Mouse (Mus musculus): ENCODE data around the gene Card9. TPM values are rescaled to one million over a fixed set of nuclear protein-coding genes. Genes with fewer than 3 reads are reported as not detected.

Card9 gene
- polyA plus RNA-seq, 1 experiment, result 0.20 TPM

DNA sequence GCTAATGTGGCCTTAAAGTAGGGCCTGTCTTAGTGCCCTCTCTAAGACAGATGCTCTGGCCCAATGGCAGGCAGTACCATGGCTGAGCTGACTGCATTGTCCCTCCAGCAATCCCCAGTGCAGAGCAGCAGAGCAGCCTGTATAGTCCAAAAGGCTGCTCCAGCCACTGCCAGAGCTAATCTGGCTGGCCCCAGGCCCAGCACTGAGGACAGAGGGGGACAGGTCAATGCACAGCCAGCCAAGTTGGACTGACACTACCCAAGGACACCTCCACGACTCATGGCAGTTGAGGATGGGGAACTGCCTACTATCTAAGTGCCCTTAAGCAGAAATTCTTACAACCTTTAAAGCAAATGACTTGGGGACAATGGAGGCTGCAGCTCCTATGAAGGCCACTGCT lies 7.9 kb upstream of the Card9 start:
- Histone ChIP-seq H3K9me3 (ENCODE audit: control insufficient read depth, low read length) (no peaks in the 10 kb centered on the region), H3K4me1 (ENCODE audit: control insufficient read depth) (no peaks in the 10 kb centered on the region), H3K27me3 (ENCODE audit: control insufficient read depth) (no peaks in the 10 kb centered on the region), H3K4me3 (replicated peaks) (no peak overlapping the region), H3K36me3 (ENCODE audit: control insufficient read depth) (peaks cover 99% of the 10 kb centered on the region)
- TF ChIP-seq TAL1 (IDR thresholded peaks at IDR 0.05; ENCODE audit: low read length), result no peak
- no peak for TF ChIP-seq GATA1 (IDR thresholded peaks at IDR 0.05; ENCODE audit: low read length)

DNA sequence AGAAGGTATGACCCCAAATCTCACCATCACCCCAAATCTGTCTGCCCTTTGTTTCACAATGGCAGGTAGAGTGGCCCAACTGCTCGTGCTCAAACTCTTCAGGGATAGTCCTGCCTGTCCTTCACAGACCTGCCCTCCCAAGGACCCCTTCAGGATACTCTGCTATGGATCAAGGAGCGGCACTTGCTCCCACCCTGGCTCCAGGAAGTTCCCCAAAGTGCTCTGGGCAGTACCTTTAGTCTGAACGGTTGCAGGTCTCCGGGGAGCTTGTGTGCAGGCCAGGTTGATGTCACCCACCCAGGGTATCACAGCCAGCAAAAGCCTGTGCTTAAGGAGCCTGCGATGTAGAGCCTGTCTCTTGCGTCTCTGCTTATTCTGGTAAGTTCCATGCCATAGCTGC lies 7.2 kb upstream of the Card9 start:
- no peaks in the 10 kb centered on the region for H3K27me3 ChIP-seq (ENCODE audit: control insufficient read depth)
- no peak overlapping the region for H3K4me3 ChIP-seq (replicated peaks)
- H3K9me3 ChIP-seq (ENCODE audit: control insufficient read depth, low read length), result no peaks in the 10 kb centered on the region
- peaks cover 99% of the 10 kb centered on the region for H3K36me3 ChIP-seq (ENCODE audit: control insufficient read depth)
- TF ChIP-seq GATA1 (IDR thresholded peaks at IDR 0.05; ENCODE audit: low read length) (no peak), TAL1 (IDR thresholded peaks at IDR 0.05; ENCODE audit: low read length) (no peak)
- H3K4me1 ChIP-seq (ENCODE audit: control insufficient read depth), result no peaks in the 10 kb centered on the region

DNA sequence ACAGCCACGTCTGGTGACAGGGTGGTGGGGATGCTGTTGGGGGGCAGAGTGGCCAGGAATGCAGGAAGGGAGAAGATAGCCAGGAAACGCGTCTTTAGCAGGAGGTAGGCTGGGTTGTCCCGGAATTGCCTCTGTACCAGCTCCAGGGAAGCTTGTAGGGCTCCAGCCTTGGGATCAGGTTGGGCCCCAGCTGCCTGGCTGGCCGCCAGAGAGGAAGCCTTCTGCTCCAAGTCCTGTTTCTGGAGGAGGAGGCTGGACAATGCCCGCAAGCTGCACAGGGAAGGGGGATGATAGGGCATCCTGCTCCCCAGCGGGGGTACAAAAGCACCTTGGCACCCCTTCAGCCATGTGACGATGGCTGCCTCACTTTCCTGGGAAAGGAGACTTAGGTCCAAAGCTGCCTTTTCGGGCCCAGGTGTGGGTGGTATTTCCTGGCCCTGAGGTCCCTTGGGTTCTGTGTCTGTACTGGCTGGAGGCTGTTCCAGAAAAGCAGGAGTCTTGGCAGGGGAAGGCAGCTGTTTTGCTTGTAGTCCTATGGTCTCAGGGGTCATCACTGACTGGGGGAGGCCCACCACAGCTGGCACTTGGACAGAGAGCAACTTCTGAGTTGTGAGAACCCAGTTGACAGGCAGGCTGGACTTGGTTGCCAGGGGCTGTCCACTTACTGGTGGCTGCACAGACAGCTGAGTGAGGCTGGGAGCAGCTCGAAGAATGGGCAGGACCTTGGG lies 4.2 kb upstream of the Card9 start:
- H3K4me3 ChIP-seq (replicated peaks), result no peak overlapping the region
- H3K27me3 ChIP-seq (ENCODE audit: control insufficient read depth), result no peaks in the 10 kb centered on the region
- peaks cover 74% of the 10 kb centered on the region for H3K36me3 ChIP-seq (ENCODE audit: control insufficient read depth)
- H3K9me3 ChIP-seq (ENCODE audit: control insufficient read depth, low read length), result no peaks in the 10 kb centered on the region
- peaks cover 3% of the 10 kb centered on the region for H3K4me1 ChIP-seq (ENCODE audit: control insufficient read depth)
- TF ChIP-seq GATA1 (IDR thresholded peaks at IDR 0.05; ENCODE audit: low read length), result no peak
- TF ChIP-seq TAL1 (IDR thresholded peaks at IDR 0.05; ENCODE audit: low read length), result no peak

DNA sequence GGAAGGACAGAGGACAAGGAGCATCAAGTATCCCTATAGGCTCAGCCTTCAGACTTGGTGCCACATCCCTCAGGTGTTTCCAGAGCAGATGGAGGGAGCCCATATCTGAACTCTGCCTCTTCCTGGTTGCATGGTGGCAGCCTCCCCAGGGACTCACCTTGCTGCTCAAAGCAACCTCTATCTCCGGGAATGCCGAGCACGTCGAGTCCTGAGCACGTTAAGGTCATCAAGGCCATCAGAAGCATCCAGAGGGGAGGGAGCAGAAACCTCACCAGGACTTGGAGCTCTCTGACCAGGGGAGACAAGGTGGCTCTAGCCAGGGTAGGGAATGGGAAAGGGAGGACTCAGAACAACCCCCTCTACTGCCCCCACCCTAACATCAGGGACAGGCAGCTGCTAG lies 2.8 kb upstream of the Card9 start:
- peaks cover 3% of the 10 kb centered on the region for H3K4me1 ChIP-seq (ENCODE audit: control insufficient read depth)
- no peak for TF ChIP-seq GATA1 (IDR thresholded peaks at IDR 0.05; ENCODE audit: low read length)
- TF ChIP-seq TAL1 (IDR thresholded peaks at IDR 0.05; ENCODE audit: low read length), result no peak
- no peaks in the 10 kb centered on the region for H3K27me3 ChIP-seq (ENCODE audit: control insufficient read depth)
- peaks cover 60% of the 10 kb centered on the region for H3K36me3 ChIP-seq (ENCODE audit: control insufficient read depth)
- no peak overlapping the region for H3K4me3 ChIP-seq (replicated peaks)
- no peaks in the 10 kb centered on the region for H3K9me3 ChIP-seq (ENCODE audit: control insufficient read depth, low read length)

DNA sequence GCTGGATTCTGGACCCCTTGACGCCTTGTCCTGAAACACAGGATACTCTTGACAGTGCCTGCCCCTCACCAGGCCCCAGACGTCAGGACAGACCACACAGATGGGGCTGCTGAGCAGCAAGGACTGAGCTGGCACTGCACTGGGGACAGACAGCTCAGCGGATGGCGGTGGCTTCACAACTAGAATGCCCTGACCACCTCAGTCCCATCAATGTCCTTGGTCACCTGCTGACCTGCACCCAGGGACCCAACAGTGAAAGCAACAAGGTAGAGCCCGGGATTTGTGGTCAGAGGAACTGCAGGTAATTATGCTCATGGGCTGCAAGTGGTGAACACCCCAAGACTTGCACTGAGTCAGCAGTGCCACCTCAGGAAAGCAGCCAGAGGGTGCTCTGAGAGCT lies 2.3 kb upstream of the Card9 start:
- H3K4me1 ChIP-seq (ENCODE audit: control insufficient read depth), result peaks cover 3% of the 10 kb centered on the region
- no peaks in the 10 kb centered on the region for H3K9me3 ChIP-seq (ENCODE audit: control insufficient read depth, low read length)
- H3K4me3 ChIP-seq (replicated peaks), result no peak overlapping the region
- H3K36me3 ChIP-seq (ENCODE audit: control insufficient read depth), result peaks cover 55% of the 10 kb centered on the region
- TF ChIP-seq TAL1 (IDR thresholded peaks at IDR 0.05; ENCODE audit: low read length) (no peak), GATA1 (IDR thresholded peaks at IDR 0.05; ENCODE audit: low read length) (no peak)
- H3K27me3 ChIP-seq (ENCODE audit: control insufficient read depth), result no peaks in the 10 kb centered on the region

DNA sequence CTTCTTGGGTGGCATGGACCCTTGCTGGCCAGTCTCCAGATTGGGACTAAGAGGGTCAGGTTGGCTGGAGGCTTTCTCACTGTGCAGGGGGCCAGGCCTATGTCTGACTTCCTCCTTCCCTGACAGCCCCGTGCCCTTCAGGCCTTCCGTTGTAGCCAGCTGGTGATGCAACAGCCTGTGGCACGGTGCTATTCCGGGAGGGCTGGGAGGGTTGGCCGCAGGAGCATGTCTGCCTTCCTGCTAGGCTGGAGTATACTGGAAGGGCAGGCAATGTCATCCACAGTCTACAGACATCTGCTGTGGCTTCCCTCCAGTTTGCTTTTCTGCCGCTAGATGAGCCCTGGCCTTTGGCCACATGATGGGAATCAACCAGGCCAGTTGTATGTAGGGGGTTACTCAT lies 735 bp downstream of the Card9 start:
- Histone ChIP-seq H3K27me3 (ENCODE audit: control insufficient read depth) (no peaks in the 10 kb centered on the region), H3K4me3 (replicated peaks) (no peak overlapping the region), H3K4me1 (ENCODE audit: control insufficient read depth) (peaks cover 3% of the 10 kb centered on the region), H3K36me3 (ENCODE audit: control insufficient read depth) (peaks cover 25% of the 10 kb centered on the region), H3K9me3 (ENCODE audit: control insufficient read depth, low read length) (no peaks in the 10 kb centered on the region)
- TF ChIP-seq GATA1 (IDR thresholded peaks at IDR 0.05; ENCODE audit: low read length), result no peak
- no peak for TF ChIP-seq TAL1 (IDR thresholded peaks at IDR 0.05; ENCODE audit: low read length)

DNA sequence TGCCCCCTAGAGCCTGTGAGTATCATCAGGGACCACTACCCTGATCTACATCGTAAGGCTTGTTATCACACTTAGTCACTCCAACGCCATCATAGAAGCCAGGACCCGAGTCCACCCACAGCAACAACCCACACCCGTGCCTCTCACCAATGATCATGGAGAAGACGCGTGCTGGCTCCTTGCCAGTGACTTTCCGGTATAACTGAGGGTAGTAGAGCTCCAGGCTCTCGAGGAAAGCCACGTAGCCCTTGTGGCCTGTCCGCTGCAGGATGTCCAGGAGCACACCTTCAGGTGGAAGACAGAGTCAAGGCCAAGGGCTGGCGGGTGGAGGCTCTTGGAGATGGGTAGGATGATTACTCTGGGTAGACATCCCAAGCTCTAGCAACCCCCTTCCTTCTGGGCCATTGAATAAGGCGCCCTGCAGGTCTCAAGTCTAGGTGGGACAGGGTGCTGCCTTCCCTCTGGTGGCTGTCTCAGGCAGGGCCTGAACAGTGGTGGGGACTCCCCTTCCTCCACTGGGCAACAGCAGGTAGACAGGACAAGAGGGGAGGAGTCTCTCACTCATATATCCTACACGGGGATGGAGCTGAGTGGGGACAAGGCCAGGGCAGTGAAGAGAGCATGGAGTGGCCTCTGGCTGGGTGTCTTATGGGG lies 1.9 kb downstream of the Card9 start:
- TF ChIP-seq TAL1 (IDR thresholded peaks at IDR 0.05; ENCODE audit: low read length), result no peak
- no peak for TF ChIP-seq GATA1 (IDR thresholded peaks at IDR 0.05; ENCODE audit: low read length)
- Histone ChIP-seq H3K9me3 (ENCODE audit: control insufficient read depth, low read length) (no peaks in the 10 kb centered on the region), H3K27me3 (ENCODE audit: control insufficient read depth) (no peaks in the 10 kb centered on the region), H3K36me3 (ENCODE audit: control insufficient read depth) (peaks cover 13% of the 10 kb centered on the region), H3K4me3 (replicated peaks) (no peak overlapping the region), H3K4me1 (ENCODE audit: control insufficient read depth) (peaks cover 3% of the 10 kb centered on the region)

DNA sequence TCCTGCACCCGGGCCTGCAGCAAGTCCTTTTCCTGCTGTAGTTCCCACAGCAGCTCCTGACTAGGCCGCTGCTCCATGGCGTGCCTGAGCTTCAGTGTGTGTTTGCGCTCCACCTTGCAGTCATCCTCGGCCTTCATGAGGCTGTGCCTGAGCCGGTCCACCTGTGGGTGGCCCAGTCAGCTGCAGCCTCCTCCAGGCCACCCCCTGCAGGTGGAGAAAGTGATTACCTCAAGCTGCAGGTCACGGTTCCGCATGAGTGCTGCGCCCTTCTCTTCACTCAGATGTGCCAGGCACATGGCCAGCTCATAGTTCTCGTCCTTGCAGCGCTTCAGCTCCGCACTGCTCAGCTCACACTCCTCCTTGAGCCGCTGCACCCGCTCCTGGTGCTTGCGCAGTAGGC lies 3.2 kb downstream of the Card9 start:
- no peak for TF ChIP-seq TAL1 (IDR thresholded peaks at IDR 0.05; ENCODE audit: low read length)
- TF ChIP-seq GATA1 (IDR thresholded peaks at IDR 0.05; ENCODE audit: low read length), result no peak
- Histone ChIP-seq H3K36me3 (ENCODE audit: control insufficient read depth) (no peaks in the 10 kb centered on the region; the same call in 1 of the 2 replicates), H3K9me3 (ENCODE audit: control insufficient read depth, low read length) (no peaks in the 10 kb centered on the region), H3K4me3 (replicated peaks) (no peak overlapping the region), H3K27me3 (ENCODE audit: control insufficient read depth) (no peaks in the 10 kb centered on the region), H3K4me1 (ENCODE audit: control insufficient read depth) (peaks cover 11% of the 10 kb centered on the region)

DNA sequence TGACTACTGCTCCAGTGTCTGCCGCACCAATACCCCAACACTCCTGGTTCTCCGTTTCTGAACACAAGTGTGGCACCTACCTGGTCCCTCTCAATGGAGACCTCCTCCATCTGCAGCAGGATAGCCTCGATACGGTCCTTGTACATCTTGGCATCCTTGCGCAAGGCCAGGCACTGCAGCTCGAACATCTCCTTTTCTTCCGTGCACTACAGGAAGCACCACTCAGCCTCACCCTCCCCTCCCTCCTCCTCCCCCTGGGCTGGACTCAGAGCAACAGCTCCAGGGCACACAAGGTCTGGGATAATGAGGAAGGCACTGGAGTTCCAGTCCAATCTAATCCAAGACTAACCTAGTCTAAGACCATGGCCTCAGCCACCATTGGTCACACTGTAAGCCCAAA lies 4.0 kb downstream of the Card9 start:
- H3K9me3 ChIP-seq (ENCODE audit: control insufficient read depth, low read length), result no peaks in the 10 kb centered on the region
- H3K4me1 ChIP-seq (ENCODE audit: control insufficient read depth), result peaks cover 18% of the 10 kb centered on the region
- H3K27me3 ChIP-seq (ENCODE audit: control insufficient read depth), result no peaks in the 10 kb centered on the region
- no peak overlapping the region for H3K4me3 ChIP-seq (replicated peaks)
- no peak for TF ChIP-seq TAL1 (IDR thresholded peaks at IDR 0.05; ENCODE audit: low read length)
- TF ChIP-seq GATA1 (IDR thresholded peaks at IDR 0.05; ENCODE audit: low read length), result no peak
- no peaks in the 10 kb centered on the region for H3K36me3 ChIP-seq (ENCODE audit: control insufficient read depth)
